Mouse (Mus musculus) kidney, embryonic 16.5 days (tissue): ENCODE measurements around the gene Cbfa2t2. TPM values are rescaled to one million over a fixed set of nuclear protein-coding genes. Genes with fewer than 3 reads are reported as not detected.
A peak's percentile ranks its signal among the peaks of the same experiment; 100 is the strongest.

Experiments
- ATAC-seq: fragments of 200-750 bp; cut with Nextera tagmentation; 2 replicates; pipeline ENCODE4 v1.8.0; 2017; ENCODE audit warnings: moderate TSS enrichment; ENCODE audit not compliant: low FRiP score, low TSS enrichment
- H3K27ac ChIP-seq: fragments of 300-500 bp; sonication (generic); 2 replicates; pipeline ENCODE4 v1.5.1; 2014; ENCODE audit warnings: low read length
- H3K27me3 ChIP-seq: fragments of 300-500 bp; sonication (generic); 2 replicates; pipeline ENCODE4 v1.6.1; 2014; ENCODE audit warnings: low read length, control low read depth, mixed read lengths; ENCODE audit not compliant: insufficient read depth
- H3K36me3 ChIP-seq: fragments of 300-500 bp; sonication (generic); 2 replicates; pipeline ENCODE4 v1.6.1; 2014; ENCODE audit warnings: low read length, control low read depth, mixed read lengths; ENCODE audit not compliant: insufficient read depth
- H3K4me1 ChIP-seq: fragments of 300-500 bp; sonication (generic); 2 replicates; pipeline ENCODE4 v1.6.1; 2014; ENCODE audit warnings: low read length, control low read depth, mixed read lengths; ENCODE audit not compliant: insufficient read depth
- H3K4me2 ChIP-seq: fragments of 300-500 bp; sonication (generic); replicated peaks from 2 replicates; pipeline ENCODE4 v1.6.1; 2014; ENCODE audit warnings: low read depth, low read length
- H3K4me3 ChIP-seq: fragments of 300-500 bp; sonication (generic); 2 replicates; pipeline ENCODE4 v1.5.1; 2014; ENCODE audit warnings: mild to moderate bottlenecking, low read length
- H3K9ac ChIP-seq: fragments of 300-500 bp; sonication (generic); replicated peaks from 2 replicates; pipeline ENCODE4 v1.6.1; 2014; ENCODE audit warnings: low read length
- H3K9me3 ChIP-seq: fragments of 300-500 bp; sonication (generic); 2 replicates; pipeline ENCODE4 v1.6.1; 2016; ENCODE audit warnings: low read length, control low read depth
- WGBS: fragments of 180-500 bp; shearing (Covaris S2); extraction: QIAGEN DNeasy Blood & Tissue Kit; methylation state at CpG from one replicate; pipeline ENCODE4 v1.1.7; 2014; 5-methylcytosine and 5-hydroxymethylcytosine counted together
- polyA plus RNA-seq: library from polyadenylated mRNA; unstranded; fragments of >200 nt; fragmentation: Nextera tagmentation; extraction: Ambion mirVana; gene quantifications from 2 replicates; pipeline ENCODE4 v1.2.1, GENCODE M21; 2015

The Cbfa2t2 gene
- polyA plus RNA-seq, 1 experiment from 2014 or later, result 44.2 TPM

GRCm38 (mm10) chr2:154555235-154555634 lies 119.0 kb downstream of the Cbfa2t2 start:
- Histone ChIP-seq H3K27me3 (peaks cover 21% of the 10 kb centered on the region), H3K9ac (no peak overlapping the region), H3K36me3 (no peaks in the 10 kb centered on the region), H3K4me1 (peaks cover 30% of the 10 kb centered on the region), H3K9me3 (no peaks in the 10 kb centered on the region), H3K4me3 (no peak overlapping the region), H3K27ac (no peak overlapping the region), H3K4me2 (no peak overlapping the region)
- no peak for ATAC-seq
- 88% methylated on average over 6 of the region's 6 CpGs for WGBS

- peaks cover 24% of the 10 kb centered on the region for H3K4me1 ChIP-seq
- 0 out of 2 replicates have a peak, but pooled peaks cover 1% of the 10 kb centered on the region for H3K27me3 ChIP-seq
- ATAC-seq, result no peak
- H3K9me3 ChIP-seq, result no peaks in the 10 kb centered on the region
- no peak overlapping the region for H3K4me3 ChIP-seq
- H3K4me2 ChIP-seq, result no peak overlapping the region
- peaks cover 11% of the 10 kb centered on the region for H3K36me3 ChIP-seq
- H3K27ac ChIP-seq, result no peak overlapping the region
- 39% methylated on average over 5 of the region's 5 CpGs for WGBS
- H3K9ac ChIP-seq, result no peak overlapping the region
Observed at GRCm38 (mm10) chr2:154557184-154557832, 121.0 kb downstream of the Cbfa2t2 start.

GRCm38 (mm10) chr2:154558264-154559039 lies 122.2 kb downstream of the Cbfa2t2 start, which contains the start of gene Necab3:
TSS of gene Necab3 (minus strand) at chr2:154558890.
- Histone ChIP-seq H3K27ac (no peak within 1 kb of the TSS), H3K4me3 (peak within 1 kb of the TSS; percentile 34), H3K36me3 (peaks cover 18% of the 10 kb centered on the region), H3K9me3 (no peaks in the 10 kb centered on the region), H3K27me3 (no peaks in the 10 kb centered on the region), H3K4me2 (peak within 1 kb of the TSS; percentile 60), H3K4me1 (peaks cover 22% of the 10 kb centered on the region), H3K9ac (peak within 1 kb of the TSS; percentile 53; the same call in 1 of the 2 replicates)
- peak; percentile 55 for ATAC-seq
- 6% methylated on average over 34 of the region's 34 CpGs for WGBS

- no peaks in the 10 kb centered on the region for H3K9me3 ChIP-seq
- ATAC-seq, result no peak
- peaks cover 28% of the 10 kb centered on the region for H3K4me1 ChIP-seq
- no peak overlapping the region for H3K4me2 ChIP-seq
- 82% methylated on average over 22 of the region's 22 CpGs for WGBS
- peaks cover 26% of the 10 kb centered on the region for H3K36me3 ChIP-seq
- no peak overlapping the region for H3K9ac ChIP-seq
- H3K27ac ChIP-seq, result no peak overlapping the region
- H3K27me3 ChIP-seq, result no peaks in the 10 kb centered on the region
- no peak overlapping the region for H3K4me3 ChIP-seq
Observed at GRCm38 (mm10) chr2:154563612-154564170, 127.4 kb downstream of the Cbfa2t2 start.

GRCm38 (mm10) chr2:154565562-154565961 lies 129.3 kb downstream of the Cbfa2t2 start:
- Histone ChIP-seq H3K27me3 (no peaks in the 10 kb centered on the region), H3K27ac (no peak overlapping the region; the same call in 1 of the 2 replicates), H3K4me3 (no peak overlapping the region), H3K9ac (no peak overlapping the region), H3K36me3 (peaks cover 26% of the 10 kb centered on the region), H3K9me3 (no peaks in the 10 kb centered on the region), H3K4me2 (no peak overlapping the region), H3K4me1 (peaks cover 33% of the 10 kb centered on the region)
- no peak for ATAC-seq
- WGBS, result 59% methylated on average over 3 of the region's 3 CpGs

- H3K4me3 ChIP-seq, result no peak overlapping the region
- H3K9me3 ChIP-seq, result no peaks in the 10 kb centered on the region
- 28% methylated on average over 8 of the region's 8 CpGs for WGBS
- no peak for ATAC-seq
- peaks cover 19% of the 10 kb centered on the region for H3K36me3 ChIP-seq
- H3K27me3 ChIP-seq, result no peaks in the 10 kb centered on the region
- H3K4me1 ChIP-seq, result peaks cover 39% of the 10 kb centered on the region
- H3K9ac ChIP-seq, result 0 out of 2 replicates have a peak overlapping the region, but pooled peaks have one; percentile 24
- H3K27ac ChIP-seq, result no peak overlapping the region
- no peak overlapping the region for H3K4me2 ChIP-seq
Observed at GRCm38 (mm10) chr2:154566641-154567040, 130.4 kb downstream of the Cbfa2t2 start.

GRCm38 (mm10) chr2:154567766-154568165 lies 131.5 kb downstream of the Cbfa2t2 start:
- H3K4me3 ChIP-seq, result peak overlapping the region; percentile 72

GRCm38 (mm10) chr2:154568329-154569070 lies 132.2 kb downstream of the Cbfa2t2 start:
- peak overlapping the region; percentile 72 for H3K4me3 ChIP-seq
- no peaks in the 10 kb centered on the region for H3K9me3 ChIP-seq
- ATAC-seq, result peak; percentile 7; the same call in 1 of the 2 replicates
- peak overlapping the region; percentile 69 for H3K4me2 ChIP-seq
- H3K27ac ChIP-seq, result peak overlapping the region; percentile 81
- no peaks in the 10 kb centered on the region for H3K27me3 ChIP-seq
- H3K4me1 ChIP-seq, result peaks cover 39% of the 10 kb centered on the region
- 13% methylated on average over 10 of the region's 10 CpGs for WGBS
- H3K36me3 ChIP-seq, result peaks cover 8% of the 10 kb centered on the region; the same call in 1 of the 2 replicates
- peak overlapping the region; percentile 72 for H3K9ac ChIP-seq

More at GRCm38 (mm10) chr2:154567766-154568165, 131.5 kb downstream of the Cbfa2t2 start:
- Histone ChIP-seq H3K9me3 (no peaks in the 10 kb centered on the region), H3K27me3 (no peaks in the 10 kb centered on the region), H3K36me3 (peaks cover 10% of the 10 kb centered on the region), H3K4me2 (peak overlapping the region; percentile 69), H3K9ac (peak overlapping the region; percentile 72), H3K4me1 (peaks cover 39% of the 10 kb centered on the region), H3K27ac (peak overlapping the region; percentile 81)
- ATAC-seq, result no peak
- 63% methylated on average over 2 of the region's 2 CpGs for WGBS

- H3K9ac ChIP-seq, result peak overlapping the region; percentile 72
- ATAC-seq, result peak; percentile 85
- WGBS, result under 1% methylated on average over 56 of the region's 70 CpGs
Observed at GRCm38 (mm10) chr2:154569071-154569748, 132.9 kb downstream of the Cbfa2t2 start.

More at GRCm38 (mm10) chr2:154569071-154569748, 132.9 kb downstream of the Cbfa2t2 start:
- Histone ChIP-seq H3K36me3 (peaks cover under 1% of the 10 kb centered on the region; the same call in 1 of the 2 replicates), H3K4me1 (peaks cover 39% of the 10 kb centered on the region), H3K27ac (peak overlapping the region; percentile 81), H3K4me2 (peak overlapping the region; percentile 69), H3K27me3 (no peaks in the 10 kb centered on the region), H3K4me3 (peak overlapping the region; percentile 72), H3K9me3 (no peaks in the 10 kb centered on the region)
